Mouse (Mus musculus): ENCODE measurements around the gene Selenon. TPM values are rescaled to one million over a fixed set of nuclear protein-coding genes. Genes with fewer than 3 reads are reported as not detected.

Gene Selenon
- total and polyA plus RNA-seq, 2 experiments = 0.74 to 2.4 TPM

GRCm38 (mm10) chr4:134594731-134595439 lies 42.9 kb upstream of the Selenon start:
- whole genome bisulfite sequencing = 86% methylated on average over 10 of the region's 10 CpGs

GRCm38 (mm10) chr4:134592442-134592841 lies 40.5 kb upstream of the Selenon start:
- peaks cover 2% of the 10 kb centered on the region for H3K4me1 ChIP-seq (ENCODE audit: control insufficient read depth, insufficient read depth, low read length)
- H3K27ac ChIP-seq (replicated peaks; ENCODE audit: insufficient read depth, low read depth, low read length) = no peak overlapping the region
- H3K79me2 ChIP-seq (ENCODE audit: control insufficient read depth, insufficient read depth, low read length) = no peaks in the 10 kb centered on the region
- DNase-seq (ENCODE audit: extremely low read depth, low read depth, low spot score) = no peak
- no peak overlapping the region for H3K4me3 ChIP-seq (ENCODE audit: insufficient read depth, low read depth, low read length)
- H3K9ac ChIP-seq (ENCODE audit: low read depth, low read length) = no peak overlapping the region
- no peaks in the 10 kb centered on the region for H3K36me3 ChIP-seq (ENCODE audit: control insufficient read depth, insufficient read depth, low read length)
- H3K27me3 ChIP-seq (ENCODE audit: control insufficient read depth, insufficient read depth, low read length) = no peaks in the 10 kb centered on the region
- 85% methylated on average over 4 of the region's 4 CpGs for WGBS
- TF ChIP-seq CTCF (IDR thresholded peaks at IDR 0.05; ENCODE audit: low read depth, low read length) = no peak
- TF ChIP-seq POLR2A (IDR thresholded peaks at IDR 0.05; ENCODE audit: extremely low read depth, insufficient read depth, low read length) = no peak

More at GRCm38 (mm10) chr4:134594731-134595439, 42.9 kb upstream of the Selenon start:
- H3K36me3 ChIP-seq (ENCODE audit: control insufficient read depth, insufficient read depth, low read length) = no peaks in the 10 kb centered on the region
- H3K27me3 ChIP-seq (ENCODE audit: control insufficient read depth, insufficient read depth, low read length) = no peaks in the 10 kb centered on the region
- peak; percentile 33 for DNase-seq (ENCODE audit: extremely low read depth, low read depth, low spot score)
- no peak overlapping the region for H3K9ac ChIP-seq (ENCODE audit: low read depth, low read length)
- H3K27ac ChIP-seq (replicated peaks; ENCODE audit: insufficient read depth, low read depth, low read length) = no peak overlapping the region
- TF ChIP-seq POLR2A (IDR thresholded peaks at IDR 0.05; ENCODE audit: extremely low read depth, insufficient read depth, low read length) (no peak), CTCF (IDR thresholded peaks at IDR 0.05; ENCODE audit: low read depth, low read length) (no peak)
- no peak overlapping the region for H3K4me3 ChIP-seq (ENCODE audit: insufficient read depth, low read depth, low read length)
- H3K4me1 ChIP-seq (ENCODE audit: control insufficient read depth, insufficient read depth, low read length) = no peaks in the 10 kb centered on the region; the same call in 1 of the 2 replicates
- no peaks in the 10 kb centered on the region for H3K79me2 ChIP-seq (ENCODE audit: control insufficient read depth, insufficient read depth, low read length)

DNA sequence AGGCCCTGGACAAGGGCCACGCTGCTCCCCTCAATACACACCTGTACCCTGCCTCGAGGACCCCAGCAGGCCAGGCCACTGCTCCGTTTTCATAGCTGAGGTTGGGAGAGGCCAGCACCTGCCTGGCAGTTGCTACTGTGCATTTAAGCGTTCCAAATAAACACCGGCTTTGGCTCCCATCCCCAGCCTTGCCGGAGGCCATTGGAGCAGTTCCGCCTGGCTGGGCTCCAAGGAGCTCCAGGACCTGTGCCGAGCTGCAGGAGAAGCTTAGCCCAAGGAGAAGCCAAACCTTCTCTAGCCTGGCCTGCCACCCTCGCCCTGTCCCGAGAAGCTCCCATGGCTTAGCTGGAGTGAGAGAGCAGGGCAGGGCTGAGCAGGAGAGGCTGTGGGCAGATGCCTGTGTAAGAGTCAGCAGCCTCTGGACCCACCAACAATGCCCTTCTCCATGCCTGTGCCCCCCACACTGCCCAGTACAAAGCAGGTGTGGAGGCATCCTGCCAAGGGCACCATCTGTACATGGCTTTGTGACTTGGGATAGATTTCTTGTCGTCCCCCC lies 39.6 kb upstream of the Selenon start:
- no peak for TF ChIP-seq POLR2A (IDR thresholded peaks at IDR 0.05; ENCODE audit: extremely low read depth, insufficient read depth, low read length)
- TF ChIP-seq CTCF (IDR thresholded peaks at IDR 0.05; ENCODE audit: low read depth, low read length) = no peak
- Histone ChIP-seq H3K9ac (ENCODE audit: low read depth, low read length) (no peak overlapping the region), H3K36me3 (ENCODE audit: control insufficient read depth, insufficient read depth, low read length) (no peaks in the 10 kb centered on the region), H3K4me3 (ENCODE audit: insufficient read depth, low read depth, low read length) (no peak overlapping the region), H3K27me3 (ENCODE audit: control insufficient read depth, insufficient read depth, low read length) (no peaks in the 10 kb centered on the region), H3K4me1 (ENCODE audit: control insufficient read depth, insufficient read depth, low read length) (peaks cover 3% of the 10 kb centered on the region), H3K79me2 (ENCODE audit: control insufficient read depth, insufficient read depth, low read length) (no peaks in the 10 kb centered on the region), H3K27ac (replicated peaks; ENCODE audit: insufficient read depth, low read depth, low read length) (no peak overlapping the region)
- peak; percentile 82 for DNase-seq (ENCODE audit: extremely low read depth, low read depth, low spot score)
- 26% methylated on average over 11 of the region's 11 CpGs for WGBS

GRCm38 (mm10) chr4:134590227-134590926 lies 38.4 kb upstream of the Selenon start:
- 91% methylated on average over 10 of the region's 10 CpGs for WGBS
- DNase-seq (ENCODE audit: extremely low read depth, low read depth, low spot score) = peak; percentile 16

DNA sequence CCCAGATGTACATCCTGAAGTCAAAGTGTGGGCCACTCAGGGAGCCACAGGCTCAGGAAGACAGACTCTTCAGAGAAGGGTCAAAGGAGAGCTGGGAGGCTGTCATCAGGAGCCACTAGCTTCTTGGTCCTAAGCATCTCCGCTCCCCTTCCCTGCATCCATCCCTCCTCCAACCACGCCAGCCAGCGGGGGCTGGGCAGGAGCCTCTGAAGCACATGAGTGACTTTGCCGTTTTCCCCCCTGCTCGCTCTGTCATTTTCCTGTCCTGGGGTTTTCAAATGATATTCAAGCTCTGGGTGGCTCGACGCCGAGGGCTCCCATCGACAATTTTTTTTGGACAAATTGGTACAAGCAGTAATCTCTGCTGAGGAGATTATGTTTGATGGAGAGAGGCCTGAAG lies 37.8 kb upstream of the Selenon start:
- 94% methylated on average over 9 of the region's 9 CpGs for WGBS
- DNase-seq (ENCODE audit: extremely low read depth, low read depth, low spot score) = no peak
- Histone ChIP-seq H3K9ac (ENCODE audit: low read depth, low read length) (no peak overlapping the region), H3K27ac (replicated peaks; ENCODE audit: insufficient read depth, low read depth, low read length) (no peak overlapping the region), H3K79me2 (ENCODE audit: control insufficient read depth, insufficient read depth, low read length) (no peaks in the 10 kb centered on the region), H3K27me3 (ENCODE audit: control insufficient read depth, insufficient read depth, low read length) (no peaks in the 10 kb centered on the region), H3K4me1 (ENCODE audit: control insufficient read depth, insufficient read depth, low read length) (peaks cover 3% of the 10 kb centered on the region), H3K4me3 (ENCODE audit: insufficient read depth, low read depth, low read length) (no peak overlapping the region), H3K36me3 (ENCODE audit: control insufficient read depth, insufficient read depth, low read length) (no peaks in the 10 kb centered on the region)
- TF ChIP-seq POLR2A (IDR thresholded peaks at IDR 0.05; ENCODE audit: extremely low read depth, insufficient read depth, low read length) (no peak), CTCF (IDR thresholded peaks at IDR 0.05; ENCODE audit: low read depth, low read length) (no peak)

More at GRCm38 (mm10) chr4:134590227-134590926, 38.4 kb upstream of the Selenon start:
- Histone ChIP-seq H3K79me2 (ENCODE audit: control insufficient read depth, insufficient read depth, low read length) (no peaks in the 10 kb centered on the region), H3K4me1 (ENCODE audit: control insufficient read depth, insufficient read depth, low read length) (peaks cover 3% of the 10 kb centered on the region), H3K27me3 (ENCODE audit: control insufficient read depth, insufficient read depth, low read length) (no peaks in the 10 kb centered on the region), H3K9ac (ENCODE audit: low read depth, low read length) (no peak overlapping the region), H3K4me3 (ENCODE audit: insufficient read depth, low read depth, low read length) (no peak overlapping the region), H3K36me3 (ENCODE audit: control insufficient read depth, insufficient read depth, low read length) (no peaks in the 10 kb centered on the region), H3K27ac (replicated peaks; ENCODE audit: insufficient read depth, low read depth, low read length) (no peak overlapping the region)
- TF ChIP-seq CTCF (IDR thresholded peaks at IDR 0.05; ENCODE audit: low read depth, low read length) (peak; percentile 76), POLR2A (IDR thresholded peaks at IDR 0.05; ENCODE audit: extremely low read depth, insufficient read depth, low read length) (no peak)
